Mouse (Mus musculus): Measurements from ENCODE around the gene Fam219b. TPM values are rescaled to one million over a fixed set of nuclear protein-coding genes. Genes with fewer than 3 reads are reported as not detected.

Fam219b gene
- not detected in 2 replicates for polyA plus RNA-seq (2012; ENCODE audit: insufficient read depth, insufficient read length, low replicate concordance, missing spikeins)

GRCm38 (mm10) chr9:57537044-57537727 is at the start of gene Fam219b:
Fam219b (plus strand) TSS chr9:57537528.
- under 1% methylated on average over 45 of the region's 45 CpGs for WGBS
- no peak; the same call in 1 of the 2 replicates for TF ChIP-seq CTCF (IDR thresholded peaks at IDR 0.05; ENCODE audit: insufficient read depth, low read depth, low read length)
- peak; percentile 37; the same call in 1 of the 2 replicates for TF ChIP-seq POLR2A (IDR thresholded peaks at IDR 0.05; ENCODE audit: insufficient read depth, low read depth, low read length)
- Histone ChIP-seq H3K4me1 (ENCODE audit: control insufficient read depth, insufficient read depth, low read length) (peaks cover 14% of the 10 kb centered on the region), H3K4me3 (ENCODE audit: insufficient read depth, low read depth, low read length) (peak within 1 kb of the TSS; percentile 61), H3K27ac (ENCODE audit: insufficient read depth, low read depth, low read length) (peak within 1 kb of the TSS; percentile 91)

GRCm38 (mm10) chr9:57487807-57488206 is 49.5 kb upstream of the Fam219b start:
- Histone ChIP-seq H3K4me1 (ENCODE audit: control insufficient read depth, insufficient read depth, low read length) (peaks cover 2% of the 10 kb centered on the region; the same call in 1 of the 2 replicates), H3K27ac (ENCODE audit: insufficient read depth, low read depth, low read length) (no peak overlapping the region), H3K4me3 (ENCODE audit: insufficient read depth, low read depth, low read length) (no peak overlapping the region)
- TF ChIP-seq CTCF (IDR thresholded peaks at IDR 0.05; ENCODE audit: insufficient read depth, low read depth, low read length) (no peak), POLR2A (IDR thresholded peaks at IDR 0.05; ENCODE audit: insufficient read depth, low read depth, low read length) (no peak)
- 74% methylated on average over 7 of the region's 7 CpGs for WGBS

- TF ChIP-seq POLR2A (IDR thresholded peaks at IDR 0.05; ENCODE audit: insufficient read depth, low read depth, low read length) (no peak), CTCF (IDR thresholded peaks at IDR 0.05; ENCODE audit: insufficient read depth, low read depth, low read length) (no peak)
- H3K4me1 ChIP-seq (ENCODE audit: control insufficient read depth, insufficient read depth, low read length): peaks cover 5% of the 10 kb centered on the region
- no peak overlapping the region for H3K27ac ChIP-seq (ENCODE audit: insufficient read depth, low read depth, low read length)
- WGBS: 87% methylated on average over 2 of the region's 2 CpGs
- H3K4me3 ChIP-seq (ENCODE audit: insufficient read depth, low read depth, low read length): no peak overlapping the region
Observed at GRCm38 (mm10) chr9:57493532-57493931, 43.8 kb upstream of the Fam219b start.

GRCm38 (mm10) chr9:57494970-57495369 is 42.4 kb upstream of the Fam219b start:
- Histone ChIP-seq H3K4me1 (ENCODE audit: control insufficient read depth, insufficient read depth, low read length) (peaks cover 6% of the 10 kb centered on the region), H3K4me3 (ENCODE audit: insufficient read depth, low read depth, low read length) (no peak overlapping the region), H3K27ac (ENCODE audit: insufficient read depth, low read depth, low read length) (no peak overlapping the region)
- TF ChIP-seq POLR2A (IDR thresholded peaks at IDR 0.05; ENCODE audit: insufficient read depth, low read depth, low read length): no peak
- TF ChIP-seq CTCF (IDR thresholded peaks at IDR 0.05; ENCODE audit: insufficient read depth, low read depth, low read length): no peak

GRCm38 (mm10) chr9:57497236-57497635 is 40.1 kb upstream of the Fam219b start:
- no peak overlapping the region for H3K27ac ChIP-seq (ENCODE audit: insufficient read depth, low read depth, low read length)
- 57% methylated on average over 5 of the region's 5 CpGs for WGBS
- no peak for TF ChIP-seq CTCF (IDR thresholded peaks at IDR 0.05; ENCODE audit: insufficient read depth, low read depth, low read length)
- no peak for TF ChIP-seq POLR2A (IDR thresholded peaks at IDR 0.05; ENCODE audit: insufficient read depth, low read depth, low read length)
- no peak overlapping the region for H3K4me3 ChIP-seq (ENCODE audit: insufficient read depth, low read depth, low read length)
- peaks cover 11% of the 10 kb centered on the region for H3K4me1 ChIP-seq (ENCODE audit: control insufficient read depth, insufficient read depth, low read length)

- WGBS: 19% methylated on average over 7 of the region's 7 CpGs
- TF ChIP-seq CTCF (IDR thresholded peaks at IDR 0.05; ENCODE audit: insufficient read depth, low read depth, low read length): no peak
- TF ChIP-seq POLR2A (IDR thresholded peaks at IDR 0.05; ENCODE audit: insufficient read depth, low read depth, low read length): no peak
- H3K4me1 ChIP-seq (ENCODE audit: control insufficient read depth, insufficient read depth, low read length): peaks cover 17% of the 10 kb centered on the region
- H3K27ac ChIP-seq (ENCODE audit: insufficient read depth, low read depth, low read length): peak overlapping the region; percentile 34; the same call in 1 of the 2 replicates
- no peak overlapping the region for H3K4me3 ChIP-seq (ENCODE audit: insufficient read depth, low read depth, low read length)
Observed at GRCm38 (mm10) chr9:57498536-57498935, 38.8 kb upstream of the Fam219b start.

GRCm38 (mm10) chr9:57501452-57501851 is 35.9 kb upstream of the Fam219b start:
- H3K4me3 ChIP-seq (ENCODE audit: insufficient read depth, low read depth, low read length): peak overlapping the region; percentile 47
- peak overlapping the region; percentile 94 for H3K27ac ChIP-seq (ENCODE audit: insufficient read depth, low read depth, low read length)
- 7% methylated on average over 13 of the region's 13 CpGs for WGBS
- TF ChIP-seq CTCF (IDR thresholded peaks at IDR 0.05; ENCODE audit: insufficient read depth, low read depth, low read length) (no peak), POLR2A (IDR thresholded peaks at IDR 0.05; ENCODE audit: insufficient read depth, low read depth, low read length) (no peak)
- peaks cover 36% of the 10 kb centered on the region for H3K4me1 ChIP-seq (ENCODE audit: control insufficient read depth, insufficient read depth, low read length)

- Histone ChIP-seq H3K4me1 (ENCODE audit: control insufficient read depth, insufficient read depth, low read length) (peaks cover 36% of the 10 kb centered on the region), H3K27ac (ENCODE audit: insufficient read depth, low read depth, low read length) (peak overlapping the region; percentile 94)
Observed at GRCm38 (mm10) chr9:57501861-57502260, 35.5 kb upstream of the Fam219b start.

GRCm38 (mm10) chr9:57502911-57503621 is 34.3 kb upstream of the Fam219b start:
- no peak for TF ChIP-seq CTCF (IDR thresholded peaks at IDR 0.05; ENCODE audit: insufficient read depth, low read depth, low read length)
- no peak for TF ChIP-seq POLR2A (IDR thresholded peaks at IDR 0.05; ENCODE audit: insufficient read depth, low read depth, low read length)
- Histone ChIP-seq H3K27ac (ENCODE audit: insufficient read depth, low read depth, low read length) (peak overlapping the region; percentile 91), H3K4me3 (ENCODE audit: insufficient read depth, low read depth, low read length) (peak overlapping the region; percentile 60), H3K4me1 (ENCODE audit: control insufficient read depth, insufficient read depth, low read length) (peaks cover 32% of the 10 kb centered on the region)
- WGBS: 10% methylated on average over 23 of the region's 23 CpGs

More at GRCm38 (mm10) chr9:57501861-57502260, 35.5 kb upstream of the Fam219b start:
- peak overlapping the region; percentile 60 for H3K4me3 ChIP-seq (ENCODE audit: insufficient read depth, low read depth, low read length)
- WGBS: 4% methylated on average over 20 of the region's 20 CpGs
- TF ChIP-seq POLR2A (IDR thresholded peaks at IDR 0.05; ENCODE audit: insufficient read depth, low read depth, low read length) (0 out of 2 replicates have a peak, but pooled peaks have one; percentile 40), CTCF (IDR thresholded peaks at IDR 0.05; ENCODE audit: insufficient read depth, low read depth, low read length) (no peak)

Data from olfactory bulb, adult 2 months (tissue).